In the genomic region with DNA sequence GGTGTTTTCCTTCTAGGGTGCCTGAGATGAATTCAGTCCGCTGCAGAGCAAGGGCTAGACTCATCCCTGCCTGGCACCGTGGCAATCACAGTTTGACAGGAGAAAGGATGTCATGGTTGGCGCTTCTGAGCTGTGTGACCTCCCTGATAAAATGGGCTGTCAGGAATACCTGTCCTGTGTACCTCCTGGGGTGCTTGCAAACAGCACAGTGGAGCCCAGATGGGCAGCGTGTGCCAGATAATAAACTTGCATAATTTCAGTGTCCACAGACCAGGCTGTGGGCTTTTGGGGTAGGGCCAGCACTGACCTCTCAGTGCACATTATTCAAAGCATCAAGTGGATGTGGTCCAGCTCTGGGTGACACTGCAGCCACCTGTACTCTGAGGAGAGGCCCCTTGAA, we compare ENCODE assay signal across 14 mouse cellular contexts.
"Had no signal": no experiment of that assay in that cellular context is flagged by ENCODE, and none has a peak within 500 bp of the region (broad histone marks: within the 10 kb centered on the region; RNA-seq: fewer than 3 reads in every experiment).

No protein-coding gene starts in this region.

- DNase-seq: kidney, postnatal 36 days; lung, adult 2 months; lung, postnatal 36 days; right cerebral cortex, adult 18-20 months; right cerebral cortex, postnatal 25 days; thymus, postnatal 4 days had no signal

- H3K4me2 ChIP-seq: liver, embryonic 11.5 days; liver, embryonic 15.5 days; neural tube, embryonic 15.5 days had no signal

- H3K9me3 ChIP-seq: liver, embryonic 15.5 days; midbrain, embryonic 10.5 days; neural tube, embryonic 15.5 days had no signal

- H3K27me3 ChIP-seq: liver, embryonic 15.5 days; neural tube, embryonic 15.5 days had no signal

- ATAC-seq: lung, postnatal 0 days had no signal

- H3K9ac ChIP-seq: liver, embryonic 15.5 days; neural tube, embryonic 15.5 days had no signal

- H3K27ac ChIP-seq: layer of hippocampus, adult 2 months; liver, embryonic 15.5 days; midbrain, embryonic 10.5 days; neural tube, embryonic 15.5 days; stomach, postnatal 0 days had no signal

- H3K36me3 ChIP-seq: liver, embryonic 15.5 days had no signal

- H3K4me3 ChIP-seq: layer of hippocampus, adult 2 months; liver, embryonic 15.5 days; midbrain, embryonic 10.5 days; myocyte; neural tube, embryonic 15.5 days had no signal
